Mouse (Mus musculus) brain, embryonic 18.5 days (tissue): Measurements from ENCODE around the gene Rhox12.

Experiments
- DNase-seq: peaks from one replicate; pipeline ENCODE4 v3.0.0-alpha.2; 2012; ENCODE audit warnings: low read depth, low spot score

Gene Rhox12

GRCm38 (mm10) chrX:38110807-38111206 lies at the start of gene Rhox12:
Gene Rhox12 (minus strand): TSS chrX:38110907.
- DNase-seq = no peak

DNA sequence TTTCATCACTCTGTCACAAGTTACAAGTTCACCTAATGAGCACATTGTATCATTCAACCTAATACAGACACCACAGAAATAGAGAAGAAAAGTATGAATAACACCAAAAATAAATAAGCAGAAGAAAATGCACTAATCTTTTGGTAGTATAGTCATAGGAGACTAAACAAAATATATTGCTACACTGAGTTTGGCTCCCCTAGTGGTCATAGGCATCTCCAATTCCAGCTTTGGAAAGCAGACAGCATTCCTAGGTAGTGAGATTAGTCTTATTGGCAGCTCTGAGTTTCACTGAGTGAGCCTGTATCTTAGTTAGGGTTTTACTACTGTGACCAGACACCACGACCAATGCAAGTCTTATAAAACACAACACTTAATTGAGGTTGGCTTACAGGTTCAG lies 48.4 kb upstream of the Rhox12 start:
- DNase-seq = no peak

DNA sequence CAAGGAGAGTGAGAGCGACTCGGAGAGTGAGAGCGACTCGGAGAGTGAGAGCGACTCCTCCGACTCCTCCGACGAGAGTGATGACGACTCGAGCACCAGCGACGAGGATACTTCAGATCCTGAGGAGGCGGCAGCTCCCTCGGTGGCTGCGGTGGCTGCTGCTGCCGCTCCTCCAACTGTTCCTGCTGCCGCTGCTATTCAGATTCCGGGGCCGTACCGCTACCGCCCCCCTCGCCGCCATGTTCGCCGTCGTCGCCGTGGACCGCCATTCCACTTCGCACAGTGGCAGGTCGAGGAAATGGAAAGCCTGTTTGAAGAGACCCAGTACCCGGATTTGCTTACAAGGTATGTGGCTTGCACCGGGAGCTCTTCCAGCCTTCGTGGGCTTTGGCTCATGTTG lies 10.8 kb upstream of the Rhox12 start:
- DNase-seq = no peak

DNA sequence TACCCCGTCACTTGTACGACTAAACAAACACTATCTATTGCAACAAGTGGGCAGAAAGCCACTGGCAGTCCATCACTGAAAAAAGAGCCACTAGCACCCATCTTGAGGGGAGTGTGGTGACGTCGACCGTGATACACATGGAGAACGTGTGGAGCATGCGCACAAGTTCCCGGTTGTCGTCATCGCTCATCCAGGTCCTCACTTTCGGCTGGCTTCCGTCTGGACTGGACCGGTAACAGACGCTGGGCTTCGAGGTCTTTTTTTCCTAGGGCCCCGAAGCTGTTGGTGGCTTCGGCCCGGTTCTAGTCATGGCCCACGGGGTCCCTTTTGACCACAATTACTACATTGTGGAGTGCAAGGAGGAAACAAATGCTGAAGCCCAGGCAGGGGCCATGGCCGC lies 10.3 kb upstream of the Rhox12 start, which contains the start of gene Rhox13:
Rhox13 (plus strand) TSS at position 238 of the 400 bp plus-strand sequence.
- DNase-seq = no peak

- no peak for DNase-seq
Observed at GRCm38 (mm10) chrX:38085041-38085440, 25.7 kb downstream of the Rhox12 start, which contains the start of gene Rhox11. Gene Rhox11 (minus strand): TSS chrX:38085141.

DNA sequence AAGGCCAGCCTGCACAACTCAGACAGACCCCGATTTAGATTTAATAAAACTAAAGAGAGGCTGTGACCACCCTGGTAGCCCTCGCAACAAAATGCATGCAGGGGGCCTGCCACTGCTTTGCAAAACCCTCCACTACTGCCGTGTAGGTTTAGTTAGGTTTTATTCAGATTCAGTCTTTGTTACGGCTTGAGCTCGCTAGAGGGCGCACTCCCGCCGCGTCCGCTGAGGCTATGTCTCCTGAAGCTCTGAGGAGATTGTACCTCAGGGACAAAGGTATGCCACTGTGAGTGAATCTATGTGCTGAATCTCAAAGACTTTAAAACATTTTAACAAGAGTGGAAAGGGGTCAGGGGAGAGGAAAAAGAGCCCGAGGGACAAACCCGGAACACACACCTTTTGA lies 26.5 kb downstream of the Rhox12 start:
- no peak for DNase-seq

DNA sequence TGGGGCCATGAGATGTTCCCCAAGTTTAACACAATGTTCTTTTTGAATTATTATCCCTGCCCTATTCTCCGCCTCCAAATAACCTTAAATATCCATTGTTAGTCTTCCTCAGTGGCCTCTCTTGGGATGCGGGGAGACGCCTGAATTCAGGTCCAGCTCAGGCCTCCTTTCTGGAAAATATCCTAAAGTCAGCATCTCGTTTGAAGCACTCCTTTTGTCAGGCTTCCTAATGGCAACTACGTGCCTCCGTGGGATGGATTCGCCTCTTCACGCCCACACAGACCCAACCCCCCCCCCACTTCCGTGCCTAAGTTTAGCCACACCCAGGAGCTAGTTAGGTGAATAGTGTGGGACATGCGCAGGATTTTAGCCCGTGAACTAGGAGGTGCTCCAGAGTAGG lies 44.5 kb downstream of the Rhox12 start, which contains the start of gene Rhox10:
Rhox10 (plus strand) TSS at position 301 of the 400 bp plus-strand sequence.
- DNase-seq = no peak

GRCm38 (mm10) chrX:38061544-38061943 lies 49.2 kb downstream of the Rhox12 start:
- no peak for DNase-seq
